Mouse (Mus musculus) limb, embryonic 15.5 days (tissue): ENCODE results near the gene Col18a1. TPM values are rescaled to one million over a fixed set of nuclear protein-coding genes. Genes with fewer than 3 reads are reported as not detected.
A peak's percentile ranks its signal among the peaks of the same experiment; 100 is the strongest.

Experiments
- ATAC-seq: fragments of 200-750 bp; cut with Nextera tagmentation; 2 replicates; pipeline ENCODE4 v1.8.0; 2017; ENCODE audit warnings: low read depth, moderate TSS enrichment; ENCODE audit not compliant: insufficient number of reproducible peaks, low FRiP score, low TSS enrichment
- H3K27ac ChIP-seq: fragments of 300-500 bp; sonication (generic); 2 replicates; pipeline ENCODE4 v1.5.1; 2015; ENCODE audit warnings: moderate library complexity, mild to moderate bottlenecking, inconsistent platforms
- H3K27me3 ChIP-seq: fragments of 300-500 bp; sonication (generic); 2 replicates; pipeline ENCODE4 v1.6.1; 2015; ENCODE audit warnings: inconsistent platforms
- H3K36me3 ChIP-seq: fragments of 300-500 bp; sonication (generic); 2 replicates; pipeline ENCODE4 v1.6.1; 2015; ENCODE audit warnings: inconsistent platforms
- H3K4me1 ChIP-seq: fragments of 300-500 bp; sonication (generic); 2 replicates; pipeline ENCODE4 v1.6.1; 2015; ENCODE audit warnings: inconsistent platforms
- H3K4me2 ChIP-seq: fragments of 300-500 bp; sonication (generic); 2 replicates; pipeline ENCODE4 v1.6.1; 2015; ENCODE audit warnings: mild to moderate bottlenecking, inconsistent platforms
- H3K4me3 ChIP-seq: fragments of 300-500 bp; sonication (generic); 2 replicates; pipeline ENCODE4 v1.5.1; 2015; ENCODE audit warnings: mild to moderate bottlenecking, inconsistent platforms
- H3K9ac ChIP-seq: fragments of 300-500 bp; sonication (generic); 2 replicates; pipeline ENCODE4 v1.6.1; 2015; ENCODE audit warnings: inconsistent platforms
- H3K9me3 ChIP-seq: fragments of 300-500 bp; sonication (generic); 2 replicates; pipeline ENCODE4 v1.6.1; 2016; ENCODE audit warnings: inconsistent platforms
- WGBS: fragments of 180-500 bp; shearing (Covaris S2); methylation state at CpG from one replicate; pipeline ENCODE4 v1.1.7; 2015; 5-methylcytosine and 5-hydroxymethylcytosine counted together
- polyA plus RNA-seq: library from polyadenylated mRNA; unstranded; fragments of >200 nt; fragmentation: Nextera tagmentation; extraction: Ambion mirVana; gene quantifications from 2 replicates; pipeline ENCODE4 v1.2.1, GENCODE M21; 2015

The Col18a1 gene
- polyA plus RNA-seq, 1 experiment from 2014 or later, result 93.5 TPM

- Histone ChIP-seq H3K27ac (peak overlapping the region; percentile 63), H3K27me3 (0 out of 2 replicates have a peak, but pooled peaks cover 3% of the 10 kb centered on the region), H3K9ac (0 out of 2 replicates have a peak overlapping the region, but pooled peaks have one; percentile 44), H3K4me3 (peak overlapping the region; percentile 49), H3K4me1 (peaks cover 26% of the 10 kb centered on the region), H3K36me3 (peaks cover 3% of the 10 kb centered on the region), H3K9me3 (no peaks in the 10 kb centered on the region), H3K4me2 (peak overlapping the region; percentile 82)
- peak; percentile 37 for ATAC-seq
- WGBS, result under 1% methylated on average over 30 of the region's 30 CpGs
Measured at GRCm38 (mm10) chr10:77033323-77034025, 132.9 kb downstream of the Col18a1 start.

DNA sequence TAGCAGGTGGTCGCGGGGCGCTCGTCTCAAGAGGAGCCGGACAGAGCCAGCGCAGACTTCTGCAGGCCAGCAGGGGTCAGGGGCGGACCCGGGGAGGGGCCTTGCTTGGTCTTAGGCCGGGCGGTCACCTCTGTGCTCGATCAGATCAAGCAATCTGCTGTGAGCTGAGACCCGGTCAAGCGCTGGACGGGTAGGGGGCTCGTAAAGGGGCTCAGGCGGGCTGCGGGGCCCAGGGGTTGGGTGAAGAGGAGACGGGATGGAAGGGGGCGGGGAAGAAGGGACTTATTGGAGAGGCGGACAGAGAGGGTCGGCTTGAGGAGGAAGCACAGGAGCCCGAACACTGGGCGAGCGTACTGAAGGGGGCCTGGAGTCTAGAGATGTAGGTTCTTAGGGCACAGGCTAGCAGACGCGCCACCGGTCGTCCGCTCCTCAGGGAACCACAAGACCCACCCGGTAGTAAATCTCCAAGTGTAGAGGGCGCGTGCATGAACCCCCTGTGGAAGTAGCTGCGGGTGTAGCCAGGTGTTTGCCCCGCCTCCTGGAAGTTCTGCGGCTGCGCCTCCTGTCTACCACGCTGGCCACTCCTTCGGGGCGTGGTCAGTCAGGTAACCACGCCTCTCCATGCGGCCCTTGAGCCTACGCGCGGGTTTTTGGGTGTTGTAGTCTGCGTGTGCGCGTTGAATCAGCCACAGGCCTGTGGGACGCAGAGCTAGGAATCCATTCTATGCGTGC, 133.6 kb downstream of the Col18a1 start:
- H3K27ac ChIP-seq, result peak overlapping the region; percentile 63
- H3K27me3 ChIP-seq, result 0 out of 2 replicates have a peak, but pooled peaks cover 3% of the 10 kb centered on the region
- ATAC-seq, result peak; percentile 90
- peaks cover 26% of the 10 kb centered on the region for H3K4me1 ChIP-seq
- H3K9ac ChIP-seq, result peak overlapping the region; percentile 44
- H3K4me2 ChIP-seq, result peak overlapping the region; percentile 82
- H3K9me3 ChIP-seq, result no peaks in the 10 kb centered on the region
- under 1% methylated on average over 49 of the region's 49 CpGs for WGBS
- peak overlapping the region; percentile 49 for H3K4me3 ChIP-seq
- H3K36me3 ChIP-seq, result no peaks in the 10 kb centered on the region

- peak within 1 kb of the TSS; percentile 63; the same call in 1 of the 2 replicates for H3K27ac ChIP-seq
- peaks cover 26% of the 10 kb centered on the region for H3K4me1 ChIP-seq
- WGBS, result 38% methylated on average over 13 of the region's 13 CpGs
- H3K9ac ChIP-seq, result peak within 1 kb of the TSS; percentile 38
- H3K9me3 ChIP-seq, result no peaks in the 10 kb centered on the region
- 0 out of 2 replicates have a peak, but pooled peaks cover 3% of the 10 kb centered on the region for H3K27me3 ChIP-seq
- no peak for ATAC-seq
- peak within 1 kb of the TSS; percentile 49 for H3K4me3 ChIP-seq
- H3K4me2 ChIP-seq, result peak within 1 kb of the TSS; percentile 82
- no peaks in the 10 kb centered on the region for H3K36me3 ChIP-seq
Measured at GRCm38 (mm10) chr10:77031768-77032375, 134.5 kb downstream of the Col18a1 start, which contains the start of gene Slc19a1. TSS of gene Slc19a1 (plus strand) at chr10:77032241.

GRCm38 (mm10) chr10:77030666-77031065, 135.7 kb downstream of the Col18a1 start:
- no peak overlapping the region for H3K27ac ChIP-seq
- H3K9me3 ChIP-seq, result no peaks in the 10 kb centered on the region
- no peak for ATAC-seq
- no peak overlapping the region for H3K4me2 ChIP-seq
- no peak overlapping the region for H3K9ac ChIP-seq
- no peak overlapping the region for H3K4me3 ChIP-seq
- H3K36me3 ChIP-seq, result no peaks in the 10 kb centered on the region
- 0 out of 2 replicates have a peak, but pooled peaks cover 3% of the 10 kb centered on the region for H3K27me3 ChIP-seq
- WGBS, result 86% methylated on average over 5 of the region's 5 CpGs
- peaks cover 26% of the 10 kb centered on the region for H3K4me1 ChIP-seq

DNA sequence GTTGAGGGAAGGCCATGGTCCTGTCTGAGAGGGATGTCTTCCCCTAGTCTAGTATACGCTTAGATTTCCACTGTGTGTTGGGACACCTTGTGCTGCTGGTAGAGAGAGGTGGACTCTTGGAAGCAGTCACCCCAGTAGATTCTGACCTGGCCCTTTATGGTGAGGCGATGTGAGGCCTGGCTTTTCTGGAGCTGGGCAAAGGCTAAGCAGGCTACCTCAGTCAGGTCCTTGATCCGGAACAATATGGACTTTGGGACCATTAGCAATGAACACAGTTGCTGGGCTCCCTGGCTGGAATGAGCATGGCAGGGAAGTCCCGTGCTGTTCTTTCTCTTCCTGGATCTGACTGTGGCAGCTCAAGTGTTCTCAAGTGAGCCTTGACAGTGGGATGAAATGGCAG, 136.6 kb downstream of the Col18a1 start:
- Histone ChIP-seq H3K27ac (no peak overlapping the region), H3K9me3 (no peaks in the 10 kb centered on the region)

GRCm38 (mm10) chr10:77028782-77029296, 137.5 kb downstream of the Col18a1 start:
- 71% methylated on average over 6 of the region's 6 CpGs for whole genome bisulfite sequencing
- Histone ChIP-seq H3K36me3 (no peaks in the 10 kb centered on the region), H3K4me3 (no peak overlapping the region), H3K27me3 (0 out of 2 replicates have a peak, but pooled peaks cover 3% of the 10 kb centered on the region), H3K9me3 (no peaks in the 10 kb centered on the region), H3K27ac (no peak overlapping the region), H3K9ac (no peak overlapping the region), H3K4me1 (peaks cover 11% of the 10 kb centered on the region), H3K4me2 (no peak overlapping the region)
- ATAC-seq, result no peak

More for the DNA sequence above, 136.6 kb downstream of the Col18a1 start:
- Histone ChIP-seq H3K27me3 (0 out of 2 replicates have a peak, but pooled peaks cover 3% of the 10 kb centered on the region), H3K36me3 (no peaks in the 10 kb centered on the region), H3K4me1 (peaks cover 20% of the 10 kb centered on the region), H3K9ac (no peak overlapping the region), H3K4me3 (no peak overlapping the region), H3K4me2 (no peak overlapping the region)
- ATAC-seq, result no peak
- WGBS, result 88% methylated on average over 4 of the region's 4 CpGs

DNA sequence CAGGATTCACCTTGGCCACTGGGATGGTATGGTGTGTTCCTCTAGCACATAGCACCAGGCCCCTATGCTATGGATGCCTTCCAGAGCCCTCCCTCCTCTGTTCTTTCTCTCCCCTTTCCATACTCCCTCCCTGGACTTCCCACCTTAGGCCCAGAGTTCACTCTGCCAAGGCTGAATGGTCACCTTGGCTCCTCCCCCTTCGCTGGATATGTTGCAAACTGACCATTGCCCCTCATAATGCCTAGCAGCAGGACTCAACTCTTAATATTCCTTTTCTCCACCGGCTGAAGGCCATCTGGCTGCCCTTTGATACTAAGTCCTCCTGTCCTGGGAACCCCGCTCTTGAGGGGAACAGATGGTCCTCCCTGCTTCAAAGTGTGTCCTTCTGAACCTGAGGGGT, 139.4 kb downstream of the Col18a1 start:
- Histone ChIP-seq H3K9ac (no peak overlapping the region), H3K27ac (no peak overlapping the region), H3K4me3 (no peak overlapping the region), H3K9me3 (no peaks in the 10 kb centered on the region), H3K36me3 (no peaks in the 10 kb centered on the region), H3K4me1 (peaks cover under 1% of the 10 kb centered on the region; the same call in 1 of the 2 replicates), H3K27me3 (0 out of 2 replicates have a peak, but pooled peaks cover 3% of the 10 kb centered on the region), H3K4me2 (no peak overlapping the region)
- ATAC-seq, result no peak
- 66% methylated on average over 3 of the region's 3 CpGs for WGBS

DNA sequence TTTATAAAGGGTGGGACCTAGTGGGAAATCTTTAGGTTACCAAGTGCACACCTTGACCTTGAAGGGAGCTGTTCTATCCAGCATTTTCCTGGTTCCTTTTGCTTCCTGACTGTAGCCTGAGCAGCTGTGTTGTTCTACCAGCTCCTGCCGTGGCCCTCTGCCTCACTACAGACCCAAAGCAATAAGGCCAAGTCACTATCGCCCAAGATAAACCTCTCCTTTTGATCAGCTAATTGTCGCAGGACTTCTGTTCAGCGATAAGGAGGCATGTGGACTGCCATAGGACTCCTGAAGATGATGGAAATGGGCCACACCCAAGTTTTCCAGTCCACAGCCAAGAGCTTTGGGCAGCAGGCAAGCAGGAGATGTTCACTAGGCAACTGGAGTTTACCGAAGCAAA, 142.1 kb downstream of the Col18a1 start:
- H3K27ac ChIP-seq, result no peak overlapping the region
- ATAC-seq, result no peak
- peaks cover 4% of the 10 kb centered on the region; the same call in 1 of the 2 replicates for H3K4me1 ChIP-seq
- H3K4me3 ChIP-seq, result no peak overlapping the region
- no peaks in the 10 kb centered on the region for H3K36me3 ChIP-seq
- no peak overlapping the region for H3K9ac ChIP-seq
- no peaks in the 10 kb centered on the region for H3K27me3 ChIP-seq
- no peak overlapping the region for H3K4me2 ChIP-seq
- no peaks in the 10 kb centered on the region for H3K9me3 ChIP-seq
- WGBS, result 74% methylated on average over 5 of the region's 5 CpGs

GRCm38 (mm10) chr10:77022301-77023130, 143.8 kb downstream of the Col18a1 start:
- no peaks in the 10 kb centered on the region for H3K9me3 ChIP-seq
- no peak overlapping the region for H3K9ac ChIP-seq
- no peak overlapping the region for H3K27ac ChIP-seq
- WGBS, result 80% methylated on average over 13 of the region's 13 CpGs
- no peaks in the 10 kb centered on the region for H3K36me3 ChIP-seq
- no peak for ATAC-seq
- no peak overlapping the region for H3K4me2 ChIP-seq
- H3K4me3 ChIP-seq, result no peak overlapping the region
- peaks cover 4% of the 10 kb centered on the region; the same call in 1 of the 2 replicates for H3K4me1 ChIP-seq
- H3K27me3 ChIP-seq, result no peaks in the 10 kb centered on the region

DNA sequence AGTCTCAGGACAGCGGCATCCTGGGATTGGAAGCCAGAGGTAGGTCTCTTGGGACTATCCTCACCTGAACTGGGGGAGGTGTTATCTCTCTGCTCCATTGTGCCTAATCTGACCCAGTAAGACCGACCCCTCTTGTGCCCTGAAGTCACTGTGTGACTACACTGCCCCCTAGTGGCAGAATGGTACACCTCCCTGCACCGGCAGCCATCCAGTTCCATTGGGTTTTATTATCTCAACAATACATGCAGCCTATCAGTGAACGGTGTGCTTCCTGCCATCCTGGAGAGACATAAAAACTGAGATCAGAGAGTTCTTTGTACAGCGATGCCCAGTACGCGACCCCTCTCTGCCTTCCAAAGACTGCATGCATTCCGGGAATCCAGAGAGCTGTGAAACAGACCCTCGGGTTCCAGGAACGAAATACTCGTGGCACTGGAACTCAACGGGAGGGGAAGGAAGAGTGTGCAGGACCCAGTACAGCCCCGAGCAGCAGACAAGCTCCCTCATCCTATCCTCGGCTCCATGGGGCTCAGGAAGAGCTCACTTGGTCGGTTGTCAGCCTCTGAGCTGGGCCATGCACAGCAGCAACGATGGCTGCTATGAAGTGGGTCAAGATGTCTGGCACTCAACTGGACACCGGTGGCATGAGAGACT, 144.8 kb downstream of the Col18a1 start:
- Histone ChIP-seq H3K9ac (no peak overlapping the region), H3K4me1 (peaks cover 4% of the 10 kb centered on the region; the same call in 1 of the 2 replicates), H3K27ac (no peak overlapping the region), H3K27me3 (no peaks in the 10 kb centered on the region), H3K4me2 (peak overlapping the region; percentile 31), H3K9me3 (no peaks in the 10 kb centered on the region), H3K36me3 (no peaks in the 10 kb centered on the region), H3K4me3 (no peak overlapping the region)
- no peak for ATAC-seq
- WGBS, result 28% methylated on average over 17 of the region's 17 CpGs
